Mouse (Mus musculus): ENCODE measurements at regions not wholly inside any gene's neighbourhood (a gene's known extent, or its start where the extent isn't known, plus 50 kb on each side); places are given as distances from the start of the nearest gene placed in this dataset.

- no peak for ATAC-seq (replicated peaks; ENCODE audit: low FRiP score, low TSS enrichment, poor library complexity, severe bottlenecking)
Observed at GRCm38 (mm10) chr1:120859546-120859945, 257.3 kb downstream of the En1 start.

DNA sequence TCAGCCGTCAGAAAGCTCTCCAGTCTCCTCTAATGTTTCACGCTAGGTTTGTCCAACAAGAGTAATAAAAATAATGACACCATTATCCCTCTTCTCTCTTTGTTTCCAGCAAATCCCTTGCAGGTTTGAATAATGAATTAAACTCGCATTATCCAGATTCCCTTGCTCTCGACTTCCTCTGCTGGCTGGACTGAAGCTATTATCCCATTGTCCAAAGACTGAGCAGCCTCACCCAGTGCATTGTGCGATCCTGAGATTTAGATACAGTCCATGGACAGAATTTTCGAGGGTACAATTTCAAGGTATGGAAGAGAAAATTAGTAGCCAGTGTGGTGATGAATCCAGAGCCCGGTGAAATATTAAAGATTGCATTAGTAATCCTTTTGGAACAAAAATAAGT lies 270.3 kb downstream of the En1 start:
- no peak for ATAC-seq (replicated peaks; ENCODE audit: low FRiP score, low TSS enrichment, poor library complexity, severe bottlenecking)

GRCm38 (mm10) chr1:120882959-120883549 lies 280.8 kb downstream of the En1 start:
- no peak for ATAC-seq (replicated peaks; ENCODE audit: low FRiP score, low TSS enrichment, poor library complexity, severe bottlenecking)

DNA sequence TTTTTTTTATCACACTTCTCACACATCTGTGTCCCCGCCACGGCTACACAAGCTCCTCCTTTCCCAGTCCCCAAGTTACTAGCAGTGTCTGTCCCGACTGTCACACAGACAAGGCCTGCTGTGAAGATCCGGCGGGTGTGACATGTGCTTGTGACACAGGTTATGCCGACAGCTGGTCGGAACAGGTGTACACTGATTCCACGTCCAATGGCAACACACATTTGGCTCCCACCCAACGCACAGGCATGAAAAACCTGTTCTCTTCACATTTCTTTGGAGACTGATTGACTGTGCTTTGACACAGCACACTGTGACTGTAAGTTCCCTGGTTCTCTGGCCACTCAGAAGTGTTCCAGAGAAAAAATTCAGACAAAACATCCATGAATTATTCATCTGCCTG lies 281.4 kb downstream of the En1 start:
- ATAC-seq (replicated peaks; ENCODE audit: low FRiP score, low TSS enrichment, poor library complexity, severe bottlenecking) = no peak

- no peak for ATAC-seq (replicated peaks; ENCODE audit: low FRiP score, low TSS enrichment, poor library complexity, severe bottlenecking)
Observed at GRCm38 (mm10) chr1:120910801-120911200, 308.6 kb downstream of the En1 start.

GRCm38 (mm10) chr1:120911962-120912670 lies 309.9 kb downstream of the En1 start:
- no peak for ATAC-seq (replicated peaks; ENCODE audit: low FRiP score, low TSS enrichment, poor library complexity, severe bottlenecking)

GRCm38 (mm10) chr1:120921540-120921939 lies 319.3 kb downstream of the En1 start:
- no peak for ATAC-seq (replicated peaks; ENCODE audit: low FRiP score, low TSS enrichment, poor library complexity, severe bottlenecking)

GRCm38 (mm10) chr1:120925271-120925670 lies 323.1 kb downstream of the En1 start:
- ATAC-seq (replicated peaks; ENCODE audit: low FRiP score, low TSS enrichment, poor library complexity, severe bottlenecking) = no peak

- no peak for ATAC-seq (replicated peaks; ENCODE audit: low FRiP score, low TSS enrichment, poor library complexity, severe bottlenecking)
Observed at GRCm38 (mm10) chr1:120930141-120930540, 327.9 kb downstream of the En1 start.

GRCm38 (mm10) chr1:120935321-120935720 lies 333.1 kb downstream of the En1 start:
- ATAC-seq (replicated peaks; ENCODE audit: low FRiP score, low TSS enrichment, poor library complexity, severe bottlenecking) = no peak

GRCm38 (mm10) chr1:120943711-120944110 lies 341.5 kb downstream of the En1 start:
- ATAC-seq (replicated peaks; ENCODE audit: low FRiP score, low TSS enrichment, poor library complexity, severe bottlenecking) = no peak

GRCm38 (mm10) chr1:120946349-120946748 lies 344.1 kb downstream of the En1 start:
- no peak for ATAC-seq (replicated peaks; ENCODE audit: low FRiP score, low TSS enrichment, poor library complexity, severe bottlenecking)

- ATAC-seq (replicated peaks; ENCODE audit: low FRiP score, low TSS enrichment, poor library complexity, severe bottlenecking) = no peak
Observed at GRCm38 (mm10) chr1:120961235-120961634, 359.0 kb downstream of the En1 start.

- no peak for ATAC-seq (replicated peaks; ENCODE audit: low FRiP score, low TSS enrichment, poor library complexity, severe bottlenecking)
Observed at GRCm38 (mm10) chr1:120961984-120962383, 359.8 kb downstream of the En1 start.

DNA sequence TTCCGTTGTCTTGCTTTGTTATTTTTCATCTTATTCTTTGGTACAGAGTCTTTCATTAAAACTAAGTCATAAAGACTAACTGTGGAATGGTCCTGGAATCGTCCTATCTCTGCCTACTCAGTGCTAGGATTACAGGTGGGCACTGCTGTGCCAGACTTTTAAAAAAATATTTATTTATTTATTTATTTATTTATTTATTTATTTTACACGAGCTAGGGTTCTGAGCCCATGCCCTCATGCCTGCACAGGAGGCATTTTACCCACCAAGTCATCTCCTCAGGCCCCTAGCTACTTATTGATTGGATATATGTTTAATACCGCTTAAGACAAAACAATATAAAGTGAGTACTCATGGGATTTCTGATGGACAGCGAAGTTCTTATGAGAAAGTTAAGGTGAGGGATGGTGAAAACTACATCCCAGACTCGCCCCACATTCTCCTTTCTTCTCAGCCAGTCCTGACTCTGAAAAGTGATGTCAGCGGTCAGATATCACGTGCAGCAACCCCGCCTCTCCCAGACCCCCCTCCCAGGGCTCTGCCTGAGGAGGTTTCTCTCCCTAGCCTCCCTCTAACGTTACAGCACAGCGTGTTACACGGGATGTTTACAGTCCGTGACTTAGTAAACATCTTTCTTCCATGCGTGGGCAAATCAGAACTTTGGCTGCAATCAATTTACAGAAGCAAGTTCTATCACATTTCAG lies 361.4 kb downstream of the En1 start:
- ATAC-seq (replicated peaks; ENCODE audit: low FRiP score, low TSS enrichment, poor library complexity, severe bottlenecking) = no peak

DNA sequence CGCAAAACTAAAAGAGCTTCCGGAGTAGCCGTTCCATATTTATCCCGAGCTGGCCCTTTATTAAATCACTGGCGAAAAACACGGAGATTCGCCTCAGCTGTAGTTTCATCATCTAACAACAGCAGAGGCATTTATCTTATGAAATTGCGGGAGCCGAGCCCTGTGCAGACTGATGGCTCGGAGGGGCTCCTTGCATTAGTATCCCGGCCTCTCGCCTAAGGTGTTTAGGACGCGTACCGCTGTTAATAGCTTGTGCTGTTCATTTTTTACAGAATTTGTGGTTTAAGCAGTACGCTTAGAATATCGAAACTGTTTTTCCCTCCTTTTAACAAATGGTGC lies 361.9 kb downstream of the En1 start:
- ATAC-seq (replicated peaks; ENCODE audit: low FRiP score, low TSS enrichment, poor library complexity, severe bottlenecking) = no peak

DNA sequence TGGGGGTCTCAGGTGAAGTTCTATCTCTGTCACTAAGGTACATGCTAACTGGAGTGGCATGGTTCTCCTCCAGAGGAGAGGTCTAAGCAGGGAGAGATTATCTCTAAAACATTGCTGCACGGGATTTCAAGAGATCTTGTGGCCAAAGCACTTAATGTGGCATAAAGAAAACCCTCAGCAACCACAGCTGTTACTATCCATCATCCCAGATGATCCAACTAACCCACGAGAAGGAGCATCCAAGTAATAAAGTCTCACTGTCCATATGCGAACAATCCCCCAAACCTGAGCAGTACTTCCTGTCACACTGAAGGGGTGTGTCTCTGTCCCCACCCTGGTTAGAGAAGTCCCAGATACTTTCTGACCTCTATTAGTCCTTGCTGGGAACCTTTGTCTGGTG lies 363.9 kb downstream of the En1 start:
- ATAC-seq (replicated peaks; ENCODE audit: low FRiP score, low TSS enrichment, poor library complexity, severe bottlenecking) = no peak

DNA sequence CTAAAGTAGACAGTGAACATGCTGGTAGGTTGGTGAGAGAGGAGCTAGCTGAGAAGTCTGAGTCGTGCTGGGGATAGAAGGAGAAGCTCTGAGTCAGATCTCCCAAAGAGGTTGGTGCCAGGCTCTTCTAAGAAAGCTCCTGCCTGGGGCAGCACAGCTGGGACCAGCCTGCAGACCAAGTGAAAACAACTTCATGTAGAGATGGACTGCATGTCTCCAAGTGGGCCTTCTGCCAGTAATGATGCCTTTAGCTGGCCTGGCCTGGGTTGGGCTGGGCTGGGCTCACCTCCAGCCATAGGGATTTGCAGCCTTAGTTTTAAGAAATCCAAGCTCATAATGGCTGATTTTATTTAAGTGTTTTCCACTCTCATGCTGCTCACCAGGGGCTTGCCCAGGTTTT lies 357.7 kb downstream of the Insig2 start:
- no peak for ATAC-seq (replicated peaks; ENCODE audit: low FRiP score, low TSS enrichment, poor library complexity, severe bottlenecking)

DNA sequence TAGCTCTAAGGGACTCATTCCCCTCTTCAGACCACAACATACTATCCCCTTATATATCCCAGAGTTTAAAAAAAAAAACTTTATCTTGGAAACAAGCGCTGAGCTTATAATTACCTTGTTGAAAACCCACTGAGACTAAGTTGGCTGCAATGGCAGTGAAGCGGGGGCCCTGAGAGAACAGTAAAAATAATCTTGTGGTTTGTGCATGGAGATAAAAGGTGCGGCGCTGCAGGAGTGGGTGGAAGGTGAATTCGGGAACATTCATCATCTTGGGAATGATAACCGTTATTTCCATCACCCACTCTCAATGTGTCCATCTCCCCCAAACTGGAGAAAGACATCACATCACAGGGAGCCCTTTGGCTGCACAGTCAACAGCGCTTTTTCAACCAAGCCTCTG lies 327.9 kb downstream of the Insig2 start:
- ATAC-seq (replicated peaks; ENCODE audit: low FRiP score, low TSS enrichment, poor library complexity, severe bottlenecking) = no peak

GRCm38 (mm10) chr1:121005198-121005597 lies 327.2 kb downstream of the Insig2 start:
- no peak for ATAC-seq (replicated peaks; ENCODE audit: low FRiP score, low TSS enrichment, poor library complexity, severe bottlenecking)

GRCm38 (mm10) chr1:121012126-121012525 lies 320.3 kb downstream of the Insig2 start:
- ATAC-seq (replicated peaks; ENCODE audit: low FRiP score, low TSS enrichment, poor library complexity, severe bottlenecking) = no peak
